Mouse (Mus musculus): ENCODE measurements around the gene Paip2b.
"Not testable (repeated sequence)": the region's sequence is repeated elsewhere in the genome, so short reads cannot be mapped to it uniquely, and the experiment has no call there.

Paip2b gene

GRCm38 (mm10) chr6:83831606-83832123 lies at the start of gene Paip2b:
Gene Paip2b, minus strand, starts transcription at chr6:83831741.
- DNase-seq (ENCODE audit: extremely low read depth, insufficient read length, low spot score): peak; percentile 98

- no peak for DNase-seq (ENCODE audit: extremely low read depth, insufficient read length, low spot score)
Measured at GRCm38 (mm10) chr6:83879815-83880214, 48.3 kb upstream of the Paip2b start.

- peak; percentile 73 for DNase-seq (ENCODE audit: extremely low read depth, insufficient read length, low spot score)
Measured at GRCm38 (mm10) chr6:83867598-83868585, 36.4 kb upstream of the Paip2b start.

GRCm38 (mm10) chr6:83866954-83867597 lies 35.5 kb upstream of the Paip2b start, which contains the start of gene Zfp638:
Gene Zfp638, plus strand, starts transcription at chr6:83867109.
- DNase-seq (ENCODE audit: extremely low read depth, insufficient read length, low spot score): peak; percentile 93

- no peak for DNase-seq (ENCODE audit: extremely low read depth, insufficient read length, low spot score)
Measured at GRCm38 (mm10) chr6:83866423-83866822, 34.9 kb upstream of the Paip2b start.

GRCm38 (mm10) chr6:83863538-83863937 lies 32.0 kb upstream of the Paip2b start:
- DNase-seq (ENCODE audit: extremely low read depth, insufficient read length, low spot score): no peak

- DNase-seq (ENCODE audit: extremely low read depth, insufficient read length, low spot score): no peak
Measured at GRCm38 (mm10) chr6:83860033-83860432, 28.5 kb upstream of the Paip2b start.

GRCm38 (mm10) chr6:83857476-83857875 lies 25.9 kb upstream of the Paip2b start:
- no peak for DNase-seq (ENCODE audit: extremely low read depth, insufficient read length, low spot score)

- no peak for DNase-seq (ENCODE audit: extremely low read depth, insufficient read length, low spot score)
Measured at GRCm38 (mm10) chr6:83849446-83849845, 17.9 kb upstream of the Paip2b start.

GRCm38 (mm10) chr6:83846141-83846540 lies 14.6 kb upstream of the Paip2b start:
- no peak for DNase-seq (ENCODE audit: extremely low read depth, insufficient read length, low spot score)

- no peak for DNase-seq (ENCODE audit: extremely low read depth, insufficient read length, low spot score)
Measured at GRCm38 (mm10) chr6:83844913-83845312, 13.4 kb upstream of the Paip2b start.

- no peak for DNase-seq (ENCODE audit: extremely low read depth, insufficient read length, low spot score)
Measured at GRCm38 (mm10) chr6:83840086-83840485, 8.5 kb upstream of the Paip2b start.

GRCm38 (mm10) chr6:83838046-83838445 lies 6.5 kb upstream of the Paip2b start:
- DNase-seq (ENCODE audit: extremely low read depth, insufficient read length, low spot score): no peak

GRCm38 (mm10) chr6:83836826-83837225 lies 5.3 kb upstream of the Paip2b start:
- DNase-seq (ENCODE audit: extremely low read depth, insufficient read length, low spot score): no peak

- DNase-seq (ENCODE audit: extremely low read depth, insufficient read length, low spot score): not testable (repeated sequence)
Measured at GRCm38 (mm10) chr6:83832393-83832792, 852 bp upstream of the Paip2b start.

- DNase-seq (ENCODE audit: extremely low read depth, insufficient read length, low spot score): no peak
Measured at GRCm38 (mm10) chr6:83830941-83831605, 468 bp downstream of the Paip2b start.

- no peak for DNase-seq (ENCODE audit: extremely low read depth, insufficient read length, low spot score)
Measured at GRCm38 (mm10) chr6:83821856-83822255, 9.7 kb downstream of the Paip2b start.

GRCm38 (mm10) chr6:83820727-83821515 lies 10.6 kb downstream of the Paip2b start:
- DNase-seq (ENCODE audit: extremely low read depth, insufficient read length, low spot score): no peak

GRCm38 (mm10) chr6:83818996-83819395 lies 12.5 kb downstream of the Paip2b start:
- DNase-seq (ENCODE audit: extremely low read depth, insufficient read length, low spot score): no peak

GRCm38 (mm10) chr6:83815801-83816200 lies 15.7 kb downstream of the Paip2b start:
- no peak for DNase-seq (ENCODE audit: extremely low read depth, insufficient read length, low spot score)

Data from 3134 (cell line).